Mouse (Mus musculus): Measurements from ENCODE around the gene Gpatch4. TPM values are rescaled to one million over a fixed set of nuclear protein-coding genes. Genes with fewer than 3 reads are reported as not detected.

Gene Gpatch4
- total and polyA plus RNA-seq, 2 experiments: 4.2 to 4.3 TPM

DNA sequence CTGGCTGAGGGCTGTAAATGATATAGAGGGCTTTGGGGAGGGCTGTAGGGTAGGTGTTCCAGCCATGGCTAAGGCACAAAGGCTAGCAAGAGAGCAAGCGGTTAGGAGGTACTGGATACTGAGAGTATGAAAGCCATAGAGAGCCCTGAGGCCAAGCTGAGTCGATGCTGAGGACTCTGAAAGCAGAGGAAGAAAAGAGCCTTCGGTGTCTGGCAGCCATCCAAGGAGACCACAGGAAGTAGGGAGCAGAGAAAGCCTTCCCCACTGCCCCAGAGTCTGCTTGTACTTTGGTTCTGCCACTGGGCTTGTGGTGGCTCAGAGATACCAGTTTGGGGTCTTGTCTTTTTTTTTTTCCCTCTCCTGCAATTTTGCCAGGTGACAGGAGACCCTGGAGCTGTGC is 57.3 kb downstream of the Gpatch4 start:
- no peak for DNase-seq (ENCODE audit: extremely low read depth, low read depth, low spot score)
- Histone ChIP-seq H3K27ac (replicated peaks; ENCODE audit: insufficient read depth, low read depth, low read length) (no peak overlapping the region), H3K79me2 (ENCODE audit: control insufficient read depth, insufficient read depth, low read length) (no peaks in the 10 kb centered on the region), H3K4me3 (ENCODE audit: insufficient read depth, low read depth, low read length) (no peak overlapping the region), H3K4me1 (ENCODE audit: control insufficient read depth, insufficient read depth, low read length) (no peaks in the 10 kb centered on the region), H3K9ac (ENCODE audit: low read depth, low read length) (no peak overlapping the region), H3K27me3 (ENCODE audit: control insufficient read depth, insufficient read depth, low read length) (no peaks in the 10 kb centered on the region), H3K36me3 (ENCODE audit: control insufficient read depth, insufficient read depth, low read length) (no peaks in the 10 kb centered on the region)
- 83% methylated on average over 3 of the region's 3 CpGs for WGBS
- TF ChIP-seq CTCF (IDR thresholded peaks at IDR 0.05; ENCODE audit: low read depth, low read length) (no peak), POLR2A (IDR thresholded peaks at IDR 0.05; ENCODE audit: extremely low read depth, insufficient read depth, low read length) (no peak)

DNA sequence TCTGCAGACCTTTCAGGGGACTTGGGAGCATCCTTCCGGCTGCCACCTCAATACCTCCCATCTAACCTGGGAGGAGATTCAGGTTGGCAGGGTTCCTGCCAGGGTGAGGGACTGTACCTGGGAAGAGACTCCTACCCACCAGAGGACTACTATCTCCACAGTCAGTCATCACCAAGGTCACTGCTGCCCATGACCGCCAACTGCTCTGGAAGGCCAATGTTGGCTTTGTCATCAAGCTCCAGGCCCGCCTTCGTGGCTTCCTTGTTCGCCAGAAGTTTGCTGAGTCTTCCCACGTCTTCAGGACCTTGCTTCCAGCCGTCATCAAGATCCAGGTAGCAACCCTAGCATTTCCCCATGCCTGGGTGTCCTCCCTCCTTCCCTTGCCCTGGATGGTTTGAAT is 58.8 kb downstream of the Gpatch4 start:
- Histone ChIP-seq H3K79me2 (ENCODE audit: control insufficient read depth, insufficient read depth, low read length) (no peaks in the 10 kb centered on the region), H3K4me3 (ENCODE audit: insufficient read depth, low read depth, low read length) (no peak overlapping the region), H3K36me3 (ENCODE audit: control insufficient read depth, insufficient read depth, low read length) (no peaks in the 10 kb centered on the region), H3K27me3 (ENCODE audit: control insufficient read depth, insufficient read depth, low read length) (no peaks in the 10 kb centered on the region), H3K27ac (replicated peaks; ENCODE audit: insufficient read depth, low read depth, low read length) (no peak overlapping the region), H3K9ac (ENCODE audit: low read depth, low read length) (no peak overlapping the region), H3K4me1 (ENCODE audit: control insufficient read depth, insufficient read depth, low read length) (no peaks in the 10 kb centered on the region)
- 97% methylated on average over 7 of the region's 7 CpGs for WGBS
- DNase-seq (ENCODE audit: extremely low read depth, low read depth, low spot score): no peak
- TF ChIP-seq CTCF (IDR thresholded peaks at IDR 0.05; ENCODE audit: low read depth, low read length) (no peak), POLR2A (IDR thresholded peaks at IDR 0.05; ENCODE audit: extremely low read depth, insufficient read depth, low read length) (no peak)

DNA sequence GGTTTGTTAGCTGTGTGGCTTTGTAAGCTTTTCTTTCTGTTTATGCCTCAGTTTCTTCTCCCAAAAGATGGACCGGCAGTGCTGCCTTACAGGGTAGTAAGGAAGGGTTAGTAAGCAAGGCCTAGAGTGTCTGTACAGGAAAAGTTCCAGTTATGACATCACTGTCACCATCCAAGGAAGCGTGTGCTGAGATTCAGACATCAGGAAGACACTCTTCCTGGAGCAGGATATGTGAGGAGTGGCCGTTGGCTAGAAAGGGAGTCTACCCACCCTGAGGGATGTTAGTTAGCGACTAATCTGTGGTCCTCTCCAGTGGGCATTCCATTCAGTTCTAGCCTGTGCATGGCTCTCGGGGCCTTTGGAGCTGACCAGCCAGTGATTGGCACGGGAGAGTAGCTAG is 59.3 kb downstream of the Gpatch4 start:
- Histone ChIP-seq H3K27me3 (ENCODE audit: control insufficient read depth, insufficient read depth, low read length) (no peaks in the 10 kb centered on the region), H3K36me3 (ENCODE audit: control insufficient read depth, insufficient read depth, low read length) (no peaks in the 10 kb centered on the region), H3K79me2 (ENCODE audit: control insufficient read depth, insufficient read depth, low read length) (no peaks in the 10 kb centered on the region), H3K4me1 (ENCODE audit: control insufficient read depth, insufficient read depth, low read length) (no peaks in the 10 kb centered on the region), H3K9ac (ENCODE audit: low read depth, low read length) (no peak overlapping the region), H3K4me3 (ENCODE audit: insufficient read depth, low read depth, low read length) (no peak overlapping the region), H3K27ac (replicated peaks; ENCODE audit: insufficient read depth, low read depth, low read length) (peak overlapping the region; percentile 45; the same call in 1 of the 2 replicates)
- 85% methylated on average over 6 of the region's 6 CpGs for WGBS
- DNase-seq (ENCODE audit: extremely low read depth, low read depth, low spot score): no peak
- TF ChIP-seq CTCF (IDR thresholded peaks at IDR 0.05; ENCODE audit: low read depth, low read length) (no peak), POLR2A (IDR thresholded peaks at IDR 0.05; ENCODE audit: extremely low read depth, insufficient read depth, low read length) (no peak)

DNA sequence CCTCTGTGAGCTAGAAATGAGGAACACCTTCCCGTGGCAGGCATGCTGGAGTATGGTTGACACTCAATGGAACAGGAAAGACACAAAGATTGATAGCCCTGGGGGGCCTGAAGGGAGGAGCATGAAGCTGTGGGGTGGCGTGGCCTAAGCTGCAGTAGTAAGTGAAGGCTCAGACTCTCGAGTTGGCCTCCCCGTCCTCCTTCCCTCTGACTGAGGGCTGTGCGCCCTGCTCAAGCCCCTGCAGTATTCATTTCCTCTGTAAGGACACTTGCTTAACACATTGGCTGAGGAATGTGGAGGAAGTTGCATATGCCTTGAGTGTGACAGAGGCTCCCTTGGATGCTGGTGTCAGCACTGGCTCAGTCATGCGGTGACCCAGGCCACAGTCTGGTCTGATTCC is 59.7 kb downstream of the Gpatch4 start:
- H3K4me3 ChIP-seq (ENCODE audit: insufficient read depth, low read depth, low read length): no peak overlapping the region
- H3K27me3 ChIP-seq (ENCODE audit: control insufficient read depth, insufficient read depth, low read length): no peaks in the 10 kb centered on the region
- H3K36me3 ChIP-seq (ENCODE audit: control insufficient read depth, insufficient read depth, low read length): no peaks in the 10 kb centered on the region
- no peak overlapping the region for H3K9ac ChIP-seq (ENCODE audit: low read depth, low read length)
- no peaks in the 10 kb centered on the region for H3K4me1 ChIP-seq (ENCODE audit: control insufficient read depth, insufficient read depth, low read length)
- H3K27ac ChIP-seq (replicated peaks; ENCODE audit: insufficient read depth, low read depth, low read length): peak overlapping the region; percentile 45; the same call in 1 of the 2 replicates
- 85% methylated on average over 6 of the region's 6 CpGs for WGBS
- H3K79me2 ChIP-seq (ENCODE audit: control insufficient read depth, insufficient read depth, low read length): no peaks in the 10 kb centered on the region
- peak; percentile 15 for DNase-seq (ENCODE audit: extremely low read depth, low read depth, low spot score)
- no peak for TF ChIP-seq POLR2A (IDR thresholded peaks at IDR 0.05; ENCODE audit: extremely low read depth, insufficient read depth, low read length)
- no peak for TF ChIP-seq CTCF (IDR thresholded peaks at IDR 0.05; ENCODE audit: low read depth, low read length)

Other genes with a start within 250 kb of the Gpatch4 start
- 0.27 TPM in 1 of 2 replicates, not detected in the other for gene Ntrk1, start 247.9 kb upstream of the Gpatch4 start, total RNA-seq (2014; rRNA removed)
- gene Ntrk1, start 247.9 kb upstream of the Gpatch4 start, polyA plus RNA-seq (2012; rRNA removed): 0.04 and 0.12 TPM in 2 replicates
- not detected in 2 replicates for gene Insrr, start 246.2 kb upstream of the Gpatch4 start, total RNA-seq (2014; rRNA removed)
- 0.02 TPM in 1 of 2 replicates, not detected in the other for gene Insrr, start 246.2 kb upstream of the Gpatch4 start, polyA plus RNA-seq (2012; rRNA removed)
- gene Pear1, start 218.8 kb upstream of the Gpatch4 start, total RNA-seq (2014; rRNA removed): 2.3 and 4.7 TPM in 2 replicates
- 8.7 and 12.7 TPM in 2 replicates for gene Pear1, start 218.8 kb upstream of the Gpatch4 start, polyA plus RNA-seq (2012; rRNA removed)
- gene Sh2d2a, start 196.4 kb upstream of the Gpatch4 start, total RNA-seq (2014; rRNA removed): 0.09 and 0.20 TPM in 2 replicates
- gene Sh2d2a, start 196.4 kb upstream of the Gpatch4 start, polyA plus RNA-seq (2012; rRNA removed): 0.39 and 0.83 TPM in 2 replicates
- 8.0 and 9.9 TPM in 2 replicates for gene Prcc, start 157.5 kb upstream of the Gpatch4 start, total RNA-seq (2014; rRNA removed)
- 15.1 and 16.8 TPM in 2 replicates for gene Prcc, start 157.5 kb upstream of the Gpatch4 start, polyA plus RNA-seq (2012; rRNA removed)
- 58.8 and 64.5 TPM in 2 replicates for gene Hdgf, start 136.8 kb upstream of the Gpatch4 start, total RNA-seq (2014; rRNA removed)
- 74.7 and 87.3 TPM in 2 replicates for gene Hdgf, start 136.8 kb upstream of the Gpatch4 start, polyA plus RNA-seq (2012; rRNA removed)
- gene Mrpl24, start 123.6 kb upstream of the Gpatch4 start, total RNA-seq (2014; rRNA removed): 84.6 and 96.6 TPM in 2 replicates
- gene Mrpl24, start 123.6 kb upstream of the Gpatch4 start, polyA plus RNA-seq (2012; rRNA removed): 35.3 and 37.9 TPM in 2 replicates
- gene Isg20l2, start 112.8 kb upstream of the Gpatch4 start, total RNA-seq (2014; rRNA removed): 6.8 and 9.3 TPM in 2 replicates
- 7.0 and 7.2 TPM in 2 replicates for gene Isg20l2, start 112.8 kb upstream of the Gpatch4 start, polyA plus RNA-seq (2012; rRNA removed)
- gene Rrnad1, start 112.4 kb upstream of the Gpatch4 start, total RNA-seq (2014; rRNA removed): 5.3 and 6.2 TPM in 2 replicates
- 10.1 and 18.4 TPM in 2 replicates for gene Rrnad1, start 112.4 kb upstream of the Gpatch4 start, polyA plus RNA-seq (2012; rRNA removed)
- gene Crabp2, start 94.4 kb upstream of the Gpatch4 start, total RNA-seq (2014; rRNA removed): not detected in 2 replicates
- gene Crabp2, start 94.4 kb upstream of the Gpatch4 start, polyA plus RNA-seq (2012; rRNA removed): not detected in 2 replicates
- 0.65 and 0.74 TPM in 2 replicates for gene Nes, start 72.0 kb upstream of the Gpatch4 start, total RNA-seq (2014; rRNA removed)
- gene Nes, start 72.0 kb upstream of the Gpatch4 start, polyA plus RNA-seq (2012; rRNA removed): 0.53 and 0.55 TPM in 2 replicates
- 0.13 TPM in 1 of 2 replicates, not detected in the other for gene Bcan, start 42.9 kb upstream of the Gpatch4 start, total RNA-seq (2014; rRNA removed)
- not detected in 2 replicates for gene Bcan, start 42.9 kb upstream of the Gpatch4 start, polyA plus RNA-seq (2012; rRNA removed)
- gene Hapln2, start 15.5 kb upstream of the Gpatch4 start, total RNA-seq (2014; rRNA removed): not detected in 2 replicates
- gene Hapln2, start 15.5 kb upstream of the Gpatch4 start, polyA plus RNA-seq (2012; rRNA removed): not detected in 2 replicates
- gene Naxe, start 15.4 kb downstream of the Gpatch4 start, total RNA-seq (2014; rRNA removed): 99.6 and 105 TPM in 2 replicates
- 84.1 and 94.0 TPM in 2 replicates for gene Naxe, start 15.4 kb downstream of the Gpatch4 start, polyA plus RNA-seq (2012; rRNA removed)
- not detected in 2 replicates for gene Ttc24, start 35.2 kb downstream of the Gpatch4 start, total RNA-seq (2014; rRNA removed)
- not detected in 2 replicates for gene Ttc24, start 35.2 kb downstream of the Gpatch4 start, polyA plus RNA-seq (2012; rRNA removed)
- 0.18 and 0.40 TPM in 2 replicates for gene Iqgap3, start 38.9 kb downstream of the Gpatch4 start, total RNA-seq (2014; rRNA removed)
- 0.16 and 0.27 TPM in 2 replicates for gene Iqgap3, start 38.9 kb downstream of the Gpatch4 start, polyA plus RNA-seq (2012; rRNA removed)
- gene Mef2d, start 99.3 kb downstream of the Gpatch4 start, total RNA-seq (2014; rRNA removed): 3.7 and 6.2 TPM in 2 replicates
- gene Mef2d, start 99.3 kb downstream of the Gpatch4 start, polyA plus RNA-seq (2012; rRNA removed): 17.7 and 22.2 TPM in 2 replicates
- 11.9 and 24.6 TPM in 2 replicates for gene Rhbg, start 211.6 kb downstream of the Gpatch4 start, total RNA-seq (2014; rRNA removed)
- gene Rhbg, start 211.6 kb downstream of the Gpatch4 start, polyA plus RNA-seq (2012; rRNA removed): 30.5 and 50.3 TPM in 2 replicates
- gene Gm38392, start 244.1 kb downstream of the Gpatch4 start, total RNA-seq (2014; rRNA removed): not detected in 2 replicates
- gene Gm38392, start 244.1 kb downstream of the Gpatch4 start, polyA plus RNA-seq (2012; rRNA removed): not detected in 2 replicates